Mouse (Mus musculus): ENCODE data around the gene Nxnl2. TPM values are rescaled to one million over a fixed set of nuclear protein-coding genes. Genes with fewer than 3 reads are reported as not detected.

Nxnl2 gene
- total and polyA plus RNA-seq, 2 experiments from 2014 or later = 1.1 to 3.5 TPM

DNA sequence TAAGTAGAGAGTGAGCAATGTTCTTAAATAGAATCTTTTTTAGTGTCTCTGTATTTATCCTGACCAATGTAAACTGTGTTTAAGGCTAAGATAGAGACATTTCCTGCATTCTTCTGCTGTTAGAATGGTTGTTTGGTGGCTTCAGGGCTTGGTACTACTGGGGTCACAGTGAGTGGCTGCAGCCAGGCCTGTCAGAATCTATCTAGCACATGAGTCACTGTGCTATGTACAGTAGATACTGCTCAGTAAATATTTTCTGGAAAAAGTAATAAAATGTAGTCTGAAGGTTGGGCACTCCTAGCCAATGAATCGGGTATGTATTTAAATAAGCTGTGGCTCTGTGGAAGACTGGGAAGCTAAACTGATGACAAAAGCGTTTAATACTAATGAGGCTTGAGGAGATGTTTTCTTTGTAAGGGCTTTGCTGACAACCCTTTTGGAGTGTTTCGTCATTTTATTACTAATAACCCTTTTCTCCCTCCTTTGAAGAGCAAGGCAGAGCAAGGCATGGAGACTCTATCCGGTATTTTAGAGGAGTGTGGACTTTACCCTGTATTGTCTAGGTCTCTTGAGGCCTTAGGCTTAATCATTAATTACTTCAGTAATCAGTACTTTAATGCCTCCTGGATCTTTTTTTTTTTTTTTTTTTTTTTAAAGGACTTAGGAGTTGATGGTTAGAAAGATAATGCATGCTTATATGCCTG lies 17.7 kb upstream of the Nxnl2 start:
- Histone ChIP-seq H3K4me3 (ENCODE audit: low read depth, low read length) (no peak overlapping the region), H3K27ac (ENCODE audit: low read depth) (no peak overlapping the region), H3K4me1 (ENCODE audit: control insufficient read depth, insufficient read depth) (peaks cover 11% of the 10 kb centered on the region; the same call in 1 of the 2 replicates), H3K36me3 (replicated peaks; ENCODE audit: control insufficient read depth, insufficient read depth, low read length) (peaks cover 38% of the 10 kb centered on the region), H3K4me2 (ENCODE audit: low read depth, low read length) (no peak overlapping the region), H3K9me3 (replicated peaks; ENCODE audit: control insufficient read depth, low read length) (no peaks in the 10 kb centered on the region), H3K27me3 (ENCODE audit: control insufficient read depth, insufficient read depth, low read length) (no peaks in the 10 kb centered on the region), H3K9ac (replicated peaks; ENCODE audit: low read depth, low read length) (no peak overlapping the region)
- WGBS = 85% methylated on average over 4 of the region's 4 CpGs
- DNase-seq (ENCODE audit: low spot score) (no peak), ATAC-seq (ENCODE audit: insufficient read depth, low read depth) (no peak)
- no peak for TF ChIP-seq EP300 (IDR thresholded peaks at IDR 0.05; ENCODE audit: low read depth)

GRCm38 (mm10) chr13:51153670-51154030 lies 17.2 kb upstream of the Nxnl2 start:
- Histone ChIP-seq H3K4me1 (ENCODE audit: control insufficient read depth, insufficient read depth) (peaks cover 11% of the 10 kb centered on the region; the same call in 1 of the 2 replicates), H3K9me3 (replicated peaks; ENCODE audit: control insufficient read depth, low read length) (no peaks in the 10 kb centered on the region), H3K9ac (replicated peaks; ENCODE audit: low read depth, low read length) (no peak overlapping the region), H3K27ac (ENCODE audit: low read depth) (no peak overlapping the region), H3K36me3 (replicated peaks; ENCODE audit: control insufficient read depth, insufficient read depth, low read length) (peaks cover 38% of the 10 kb centered on the region), H3K4me2 (ENCODE audit: low read depth, low read length) (no peak overlapping the region), H3K27me3 (ENCODE audit: control insufficient read depth, insufficient read depth, low read length) (no peaks in the 10 kb centered on the region), H3K4me3 (ENCODE audit: low read depth, low read length) (no peak overlapping the region)
- no peak for TF ChIP-seq EP300 (IDR thresholded peaks at IDR 0.05; ENCODE audit: low read depth)
- no peak for TF ChIP-seq CTCF (IDR thresholded peaks at IDR 0.05; ENCODE audit: low read depth)
- DNase-seq (ENCODE audit: low spot score) (no peak), ATAC-seq (ENCODE audit: insufficient read depth, low read depth) (no peak)
- WGBS = 91% methylated on average over 4 of the region's 4 CpGs

- Histone ChIP-seq H3K4me2 (ENCODE audit: low read depth, low read length) (peak overlapping the region; percentile 53), H3K4me3 (ENCODE audit: low read depth, low read length) (peak overlapping the region; percentile 34), H3K36me3 (replicated peaks; ENCODE audit: control insufficient read depth, insufficient read depth, low read length) (peaks cover 31% of the 10 kb centered on the region), H3K4me1 (ENCODE audit: control insufficient read depth, insufficient read depth) (peaks cover 11% of the 10 kb centered on the region; the same call in 1 of the 2 replicates), H3K27ac (ENCODE audit: low read depth) (peak overlapping the region; percentile 91), H3K9me3 (replicated peaks; ENCODE audit: control insufficient read depth, low read length) (no peaks in the 10 kb centered on the region), H3K27me3 (ENCODE audit: control insufficient read depth, insufficient read depth, low read length) (no peaks in the 10 kb centered on the region), H3K9ac (replicated peaks; ENCODE audit: low read depth, low read length) (peak overlapping the region; percentile 30; the same call in 1 of the 2 replicates)
- 42% methylated on average over 15 of the region's 15 CpGs for WGBS
- ATAC-seq (ENCODE audit: insufficient read depth, low read depth) (peak; percentile 79), DNase-seq (ENCODE audit: low spot score) (peak; percentile 57)
- TF ChIP-seq CTCF (IDR thresholded peaks at IDR 0.05; ENCODE audit: low read depth) = no peak
Measured at GRCm38 (mm10) chr13:51155178-51156013, 15.4 kb upstream of the Nxnl2 start.

- Histone ChIP-seq H3K27ac (ENCODE audit: low read depth) (peak overlapping the region; percentile 91), H3K9ac (replicated peaks; ENCODE audit: low read depth, low read length) (peak overlapping the region; percentile 30; the same call in 1 of the 2 replicates), H3K9me3 (replicated peaks; ENCODE audit: control insufficient read depth, low read length) (no peaks in the 10 kb centered on the region), H3K27me3 (ENCODE audit: control insufficient read depth, insufficient read depth, low read length) (no peaks in the 10 kb centered on the region), H3K4me3 (ENCODE audit: low read depth, low read length) (peak overlapping the region; percentile 34), H3K36me3 (replicated peaks; ENCODE audit: control insufficient read depth, insufficient read depth, low read length) (peaks cover 29% of the 10 kb centered on the region), H3K4me1 (ENCODE audit: control insufficient read depth, insufficient read depth) (peaks cover 11% of the 10 kb centered on the region; the same call in 1 of the 2 replicates), H3K4me2 (ENCODE audit: low read depth, low read length) (peak overlapping the region; percentile 53)
- 56% methylated on average over 6 of the region's 6 CpGs for WGBS
- TF ChIP-seq EP300 (IDR thresholded peaks at IDR 0.05; ENCODE audit: low read depth) (no peak), CTCF (IDR thresholded peaks at IDR 0.05; ENCODE audit: low read depth) (no peak)
- peak; percentile 33 for DNase-seq (ENCODE audit: low spot score)
- peak; percentile 69 for ATAC-seq (ENCODE audit: insufficient read depth, low read depth)
Measured at GRCm38 (mm10) chr13:51156014-51156386, 14.8 kb upstream of the Nxnl2 start.

GRCm38 (mm10) chr13:51157291-51157690 lies 13.5 kb upstream of the Nxnl2 start:
- Histone ChIP-seq H3K4me2 (ENCODE audit: low read depth, low read length) (no peak overlapping the region), H3K9ac (replicated peaks; ENCODE audit: low read depth, low read length) (no peak overlapping the region), H3K27me3 (ENCODE audit: control insufficient read depth, insufficient read depth, low read length) (no peaks in the 10 kb centered on the region), H3K4me1 (ENCODE audit: control insufficient read depth, insufficient read depth) (peaks cover 11% of the 10 kb centered on the region; the same call in 1 of the 2 replicates), H3K27ac (ENCODE audit: low read depth) (no peak overlapping the region), H3K9me3 (replicated peaks; ENCODE audit: control insufficient read depth, low read length) (no peaks in the 10 kb centered on the region), H3K36me3 (replicated peaks; ENCODE audit: control insufficient read depth, insufficient read depth, low read length) (peaks cover 29% of the 10 kb centered on the region), H3K4me3 (ENCODE audit: low read depth, low read length) (no peak overlapping the region)
- no peak for ATAC-seq (ENCODE audit: insufficient read depth, low read depth)
- TF ChIP-seq EP300 (IDR thresholded peaks at IDR 0.05; ENCODE audit: low read depth) (no peak), CTCF (IDR thresholded peaks at IDR 0.05; ENCODE audit: low read depth) (no peak)
- no peak for DNase-seq (ENCODE audit: low spot score)
- WGBS = 63% methylated on average over 3 of the region's 3 CpGs

All from heart, postnatal 0 days (tissue).